Mouse (Mus musculus) naive thymus-derived CD4-positive, alpha-beta T cell, adult 2 months (primary cell): ENCODE measurements around the gene Adam19.
A peak's percentile ranks its signal among the peaks of the same experiment; 100 is the strongest.
"Not testable (repeated sequence)": the region's sequence is repeated elsewhere in the genome, so short reads cannot be mapped to it uniquely, and the experiment has no call there.

Source experiments
- DNase-seq: peaks from one replicate; pipeline ENCODE4 v3.0.0-alpha.2; 2011; ENCODE audit warnings: low read depth

Gene Adam19

GRCm38 (mm10) chr11:46055896-46056769 is at the start of gene Adam19:
Gene Adam19, plus strand, starts transcription at chr11:46055992.
- peak; percentile 55 for DNase-seq

- DNase-seq, result peak; percentile 64
Measured at GRCm38 (mm10) chr11:46016061-46016460, 39.7 kb upstream of the Adam19 start.

- no peak for DNase-seq
Measured at GRCm38 (mm10) chr11:46020246-46020645, 35.5 kb upstream of the Adam19 start.

- no peak for DNase-seq
Measured at GRCm38 (mm10) chr11:46021850-46022249, 33.9 kb upstream of the Adam19 start.

- no peak for DNase-seq
Measured at GRCm38 (mm10) chr11:46022983-46023382, 32.8 kb upstream of the Adam19 start.

- no peak for DNase-seq
Measured at GRCm38 (mm10) chr11:46025962-46026392, 29.8 kb upstream of the Adam19 start.

GRCm38 (mm10) chr11:46027952-46028814 is 27.6 kb upstream of the Adam19 start:
- DNase-seq, result no peak

GRCm38 (mm10) chr11:46029485-46029884 is 26.3 kb upstream of the Adam19 start:
- no peak for DNase-seq

- DNase-seq, result no peak
Measured at GRCm38 (mm10) chr11:46030026-46030425, 25.8 kb upstream of the Adam19 start.

GRCm38 (mm10) chr11:46031470-46031869 is 24.3 kb upstream of the Adam19 start:
- peak; percentile 30 for DNase-seq

- no peak for DNase-seq
Measured at GRCm38 (mm10) chr11:46032956-46033355, 22.8 kb upstream of the Adam19 start.

- no peak for DNase-seq
Measured at GRCm38 (mm10) chr11:46036374-46036773, 19.4 kb upstream of the Adam19 start.

- DNase-seq, result no peak
Measured at GRCm38 (mm10) chr11:46038901-46039300, 16.9 kb upstream of the Adam19 start.

- DNase-seq, result peak; percentile 12
Measured at GRCm38 (mm10) chr11:46039335-46039734, 16.5 kb upstream of the Adam19 start.

GRCm38 (mm10) chr11:46040841-46041556 is 14.8 kb upstream of the Adam19 start:
- no peak for DNase-seq

- DNase-seq, result no peak
Measured at GRCm38 (mm10) chr11:46041607-46042267, 14.1 kb upstream of the Adam19 start.

GRCm38 (mm10) chr11:46044781-46045180 is 11.0 kb upstream of the Adam19 start:
- no peak for DNase-seq

GRCm38 (mm10) chr11:46047264-46047663 is 8.5 kb upstream of the Adam19 start:
- no peak for DNase-seq

- peak; percentile 74 for DNase-seq
Measured at GRCm38 (mm10) chr11:46052105-46052659, 3.6 kb upstream of the Adam19 start, which contains the start of gene Gm12166. Gene Gm12166, minus strand, starts transcription at chr11:46052321.

- not testable (repeated sequence) for DNase-seq
Measured at GRCm38 (mm10) chr11:46053457-46053856, 2.3 kb upstream of the Adam19 start.

GRCm38 (mm10) chr11:46054311-46054710 is 1.5 kb upstream of the Adam19 start:
- no peak for DNase-seq
